Mouse (Mus musculus): Measurements from ENCODE around the gene Tesk1. TPM values are rescaled to one million over a fixed set of nuclear protein-coding genes. Genes with fewer than 3 reads are reported as not detected.
"Not testable (repeated sequence)": the region's sequence is repeated elsewhere in the genome, so short reads cannot be mapped to it uniquely, and the experiment has no call there.

Gene Tesk1
- polyA plus RNA-seq, 1 experiment from 2014 or later, result 0.15 TPM

DNA sequence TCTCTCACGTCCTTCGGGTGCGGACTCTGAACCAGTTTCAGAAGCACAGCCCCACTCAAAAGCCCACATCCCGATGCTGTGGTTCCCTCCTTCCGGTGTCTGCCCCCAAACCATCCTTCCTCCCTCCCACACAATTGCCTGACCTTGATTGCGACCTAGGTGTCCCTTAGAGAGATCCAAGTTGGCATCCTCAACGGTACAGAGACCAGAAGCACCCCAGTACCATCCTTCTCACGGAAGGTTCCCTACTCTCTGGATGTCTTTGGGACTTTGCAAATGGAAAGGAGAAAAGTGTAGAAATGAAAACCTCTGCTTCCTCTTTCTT is 36.8 kb downstream of the Tesk1 start:
- Histone ChIP-seq H3K36me3 (ENCODE audit: control insufficient read depth, insufficient read depth) (no peaks in the 10 kb centered on the region), H3K9ac (ENCODE audit: low read depth, low read length) (peak overlapping the region; percentile 59), H3K4me2 (ENCODE audit: low read depth, low read length) (peak overlapping the region; percentile 62), H3K4me3 (ENCODE audit: low read depth, low read length) (peak overlapping the region; percentile 54), H3K27ac (ENCODE audit: low read length) (no peak overlapping the region), H3K4me1 (ENCODE audit: control insufficient read depth, low read depth, low read length) (peaks cover 4% of the 10 kb centered on the region; the same call in 1 of the 2 replicates), H3K27me3 (ENCODE audit: control insufficient read depth, insufficient read depth, low read depth, low read length) (no peaks in the 10 kb centered on the region), H3K9me3 (replicated peaks; ENCODE audit: control insufficient read depth, low read length) (no peaks in the 10 kb centered on the region)
- WGBS (ENCODE audit: insufficient replicate concordance), result 24% methylated on average over 8 of the region's 8 CpGs
- ATAC-seq (ENCODE audit: low read depth), result no peak; the same call in 1 of the 2 replicates

DNA sequence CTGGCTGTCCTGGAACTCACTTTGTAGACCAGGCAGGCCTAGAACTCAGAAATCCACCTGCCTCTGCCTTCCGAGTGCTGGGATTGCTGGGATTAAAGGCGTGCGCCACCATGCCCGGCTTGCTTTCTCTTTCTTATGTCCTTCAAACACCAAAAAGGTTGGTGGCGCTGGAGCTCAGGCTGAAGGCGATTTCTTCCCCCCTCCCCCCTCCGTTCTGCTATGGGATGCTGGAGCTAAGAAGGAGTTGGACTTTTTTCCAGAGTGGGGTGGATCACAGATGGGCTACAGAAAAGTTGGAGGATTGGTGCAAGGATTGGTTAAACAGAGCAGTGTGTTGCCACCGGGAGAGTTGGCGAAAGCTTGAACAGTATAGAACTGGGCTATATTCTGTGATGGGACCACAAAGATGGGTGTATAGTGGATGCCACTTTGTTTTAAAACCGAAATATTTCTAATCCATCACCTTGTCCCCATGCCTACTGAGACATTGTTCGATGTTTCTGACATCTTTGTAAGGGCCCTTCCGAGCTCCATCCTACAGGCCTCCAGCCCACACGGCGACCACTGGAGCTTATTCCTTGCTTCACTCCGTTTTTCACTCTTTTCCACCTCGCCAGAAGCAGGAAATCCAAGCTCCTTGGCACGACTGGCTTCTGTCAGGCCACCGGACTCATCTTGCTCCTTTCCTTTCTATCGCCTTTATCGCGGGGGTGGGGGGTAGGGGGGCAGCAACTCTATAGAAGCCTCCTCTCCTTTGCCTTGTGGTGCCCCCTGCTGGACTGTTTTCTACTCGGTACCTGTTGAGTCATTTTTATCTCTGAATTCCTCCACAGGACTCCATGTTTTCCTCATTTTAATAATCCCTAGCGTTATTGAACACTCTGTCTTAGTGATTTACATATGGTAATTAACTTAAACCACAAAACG is 37.4 kb downstream of the Tesk1 start:
- H3K27me3 ChIP-seq (ENCODE audit: control insufficient read depth, insufficient read depth, low read depth, low read length), result no peaks in the 10 kb centered on the region
- no peak for ATAC-seq (ENCODE audit: low read depth)
- H3K4me3 ChIP-seq (ENCODE audit: low read depth, low read length), result no peak overlapping the region
- H3K36me3 ChIP-seq (ENCODE audit: control insufficient read depth, insufficient read depth), result no peaks in the 10 kb centered on the region
- no peaks in the 10 kb centered on the region for H3K9me3 ChIP-seq (replicated peaks; ENCODE audit: control insufficient read depth, low read length)
- no peak overlapping the region for H3K27ac ChIP-seq (ENCODE audit: low read length)
- peaks cover 4% of the 10 kb centered on the region; the same call in 1 of the 2 replicates for H3K4me1 ChIP-seq (ENCODE audit: control insufficient read depth, low read depth, low read length)
- WGBS (ENCODE audit: insufficient replicate concordance), result 38% methylated on average over 24 of the region's 24 CpGs
- no peak overlapping the region for H3K9ac ChIP-seq (ENCODE audit: low read depth, low read length)
- H3K4me2 ChIP-seq (ENCODE audit: low read depth, low read length), result peak overlapping the region; percentile 37

DNA sequence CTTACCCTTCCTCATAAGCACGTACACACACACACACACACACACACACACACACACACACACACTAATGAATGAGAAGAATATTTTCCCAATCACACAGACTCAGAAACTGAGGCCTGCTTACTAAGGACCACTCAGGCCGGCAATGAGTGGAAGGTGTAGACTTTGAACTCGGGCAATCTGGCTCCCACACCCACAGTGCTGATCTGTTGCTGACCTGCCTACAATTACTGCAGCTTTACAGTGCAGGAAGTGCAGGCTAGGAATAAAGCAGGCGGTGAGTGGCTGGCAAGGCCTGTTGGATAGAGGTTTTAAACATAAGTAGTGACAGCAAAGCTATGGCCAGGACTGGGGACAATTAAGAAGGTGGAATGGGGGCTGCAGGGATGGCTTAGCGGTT is 39.2 kb downstream of the Tesk1 start:
- ATAC-seq (ENCODE audit: low read depth), result no peak
- no peak overlapping the region for H3K4me3 ChIP-seq (ENCODE audit: low read depth, low read length)
- H3K27ac ChIP-seq (ENCODE audit: low read length), result no peak overlapping the region
- H3K9me3 ChIP-seq (replicated peaks; ENCODE audit: control insufficient read depth, low read length), result no peaks in the 10 kb centered on the region
- no peak overlapping the region for H3K9ac ChIP-seq (ENCODE audit: low read depth, low read length)
- no peak overlapping the region for H3K4me2 ChIP-seq (ENCODE audit: low read depth, low read length)
- peaks cover 4% of the 10 kb centered on the region; the same call in 1 of the 2 replicates for H3K4me1 ChIP-seq (ENCODE audit: control insufficient read depth, low read depth, low read length)
- H3K27me3 ChIP-seq (ENCODE audit: control insufficient read depth, insufficient read depth, low read depth, low read length), result no peaks in the 10 kb centered on the region
- H3K36me3 ChIP-seq (ENCODE audit: control insufficient read depth, insufficient read depth), result no peaks in the 10 kb centered on the region
- WGBS (ENCODE audit: insufficient replicate concordance), result 63% methylated on average over 5 of the region's 5 CpGs

DNA sequence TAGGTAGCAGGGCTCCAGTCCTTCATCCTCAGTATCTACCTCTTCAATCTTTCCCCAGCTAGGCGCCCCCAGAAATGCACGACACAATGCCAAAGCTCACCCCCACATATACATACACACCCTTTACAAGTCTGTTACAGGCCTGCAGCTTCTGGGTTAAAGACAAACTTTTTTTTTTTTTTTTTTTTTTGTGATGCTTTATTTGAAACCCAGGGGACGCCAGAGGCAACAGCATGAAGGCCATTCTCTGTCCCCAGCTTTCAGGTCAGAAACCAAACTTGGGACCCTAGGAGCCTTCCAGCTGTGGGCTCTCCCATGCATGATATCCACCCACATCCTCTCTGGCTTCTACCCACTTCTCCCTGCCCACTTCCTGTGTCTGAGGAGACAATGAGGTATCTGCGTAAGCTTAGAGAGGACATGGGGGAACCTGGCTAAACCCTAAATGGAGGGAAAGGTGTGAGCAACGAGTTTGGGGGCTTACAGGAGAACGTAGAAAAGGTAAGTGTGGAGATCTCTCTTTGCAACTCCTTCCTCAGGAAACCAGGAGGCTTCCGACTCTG is 40.2 kb downstream of the Tesk1 start:
- H3K4me2 ChIP-seq (ENCODE audit: low read depth, low read length), result no peak overlapping the region
- no peaks in the 10 kb centered on the region for H3K9me3 ChIP-seq (replicated peaks; ENCODE audit: control insufficient read depth, low read length)
- H3K4me1 ChIP-seq (ENCODE audit: control insufficient read depth, low read depth, low read length), result peaks cover 4% of the 10 kb centered on the region; the same call in 1 of the 2 replicates
- H3K36me3 ChIP-seq (ENCODE audit: control insufficient read depth, insufficient read depth), result no peaks in the 10 kb centered on the region
- H3K9ac ChIP-seq (ENCODE audit: low read depth, low read length), result no peak overlapping the region
- H3K27ac ChIP-seq (ENCODE audit: low read length), result no peak overlapping the region
- 31% methylated on average over 7 of the region's 7 CpGs for WGBS (ENCODE audit: insufficient replicate concordance)
- H3K4me3 ChIP-seq (ENCODE audit: low read depth, low read length), result no peak overlapping the region
- no peaks in the 10 kb centered on the region for H3K27me3 ChIP-seq (ENCODE audit: control insufficient read depth, insufficient read depth, low read depth, low read length)
- no peak for ATAC-seq (ENCODE audit: low read depth)

DNA sequence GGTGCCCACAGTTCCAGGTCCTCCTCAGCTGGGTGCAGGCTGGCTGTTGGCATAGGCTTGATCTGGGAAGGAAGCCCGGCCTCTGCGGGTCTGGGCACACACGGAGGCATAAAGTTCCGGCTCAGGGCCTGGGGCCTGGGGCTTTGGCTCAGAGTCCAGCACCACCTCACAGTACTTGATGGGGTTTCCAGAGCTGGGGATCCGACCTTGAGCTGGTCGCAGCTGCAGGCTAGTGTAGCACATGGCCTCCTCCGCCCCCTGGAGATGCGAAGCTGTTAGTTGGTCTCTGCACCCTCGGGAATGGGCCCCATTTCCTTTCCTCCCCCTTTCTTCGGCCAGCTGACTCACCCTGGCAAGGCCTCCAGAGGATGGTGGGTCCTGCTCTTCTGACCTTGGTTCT is 40.9 kb downstream of the Tesk1 start:
- 51% methylated on average over 10 of the region's 10 CpGs for WGBS (ENCODE audit: insufficient replicate concordance)
- no peak overlapping the region for H3K4me2 ChIP-seq (ENCODE audit: low read depth, low read length)
- ATAC-seq (ENCODE audit: low read depth), result no peak
- H3K9ac ChIP-seq (ENCODE audit: low read depth, low read length), result no peak overlapping the region
- H3K27me3 ChIP-seq (ENCODE audit: control insufficient read depth, insufficient read depth, low read depth, low read length), result no peaks in the 10 kb centered on the region
- no peaks in the 10 kb centered on the region for H3K36me3 ChIP-seq (ENCODE audit: control insufficient read depth, insufficient read depth)
- no peaks in the 10 kb centered on the region for H3K9me3 ChIP-seq (replicated peaks; ENCODE audit: control insufficient read depth, low read length)
- no peak overlapping the region for H3K4me3 ChIP-seq (ENCODE audit: low read depth, low read length)
- no peak overlapping the region for H3K27ac ChIP-seq (ENCODE audit: low read length)
- H3K4me1 ChIP-seq (ENCODE audit: control insufficient read depth, low read depth, low read length), result peaks cover 4% of the 10 kb centered on the region; the same call in 1 of the 2 replicates

DNA sequence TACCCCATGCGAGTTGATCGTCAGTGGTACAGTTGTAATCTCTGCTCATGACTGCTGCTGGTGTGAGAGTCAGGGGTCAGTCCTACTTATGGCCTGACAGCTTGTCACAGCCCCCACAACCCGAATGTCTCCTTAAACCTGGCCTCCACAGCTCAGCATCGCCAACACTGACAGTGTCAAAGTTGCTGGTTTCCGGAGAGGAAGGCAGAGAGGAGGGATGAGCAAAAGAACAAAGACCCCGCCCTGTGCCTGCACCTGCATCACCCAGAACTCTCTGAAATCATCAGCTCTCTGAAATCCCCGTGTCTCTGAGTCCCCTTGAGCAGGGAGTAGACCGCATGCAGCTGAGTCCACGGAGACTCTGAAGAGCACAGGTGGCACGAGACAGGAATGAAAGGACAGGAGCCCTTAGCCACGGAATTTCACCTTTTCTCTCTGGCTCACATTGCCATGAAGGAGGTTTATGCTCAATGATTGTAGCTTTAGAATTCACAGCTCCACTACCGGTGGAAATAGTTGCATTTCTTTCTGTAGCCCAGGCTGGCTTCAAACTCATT is 41.9 kb downstream of the Tesk1 start, which contains the start of gene Sit1:
Gene Sit1, minus strand, starts transcription at position 200 of the 557 bp plus-strand sequence.
- Histone ChIP-seq H3K27ac (ENCODE audit: low read length) (no peak within 1 kb of the TSS), H3K9me3 (replicated peaks; ENCODE audit: control insufficient read depth, low read length) (no peaks in the 10 kb centered on the region)

DNA sequence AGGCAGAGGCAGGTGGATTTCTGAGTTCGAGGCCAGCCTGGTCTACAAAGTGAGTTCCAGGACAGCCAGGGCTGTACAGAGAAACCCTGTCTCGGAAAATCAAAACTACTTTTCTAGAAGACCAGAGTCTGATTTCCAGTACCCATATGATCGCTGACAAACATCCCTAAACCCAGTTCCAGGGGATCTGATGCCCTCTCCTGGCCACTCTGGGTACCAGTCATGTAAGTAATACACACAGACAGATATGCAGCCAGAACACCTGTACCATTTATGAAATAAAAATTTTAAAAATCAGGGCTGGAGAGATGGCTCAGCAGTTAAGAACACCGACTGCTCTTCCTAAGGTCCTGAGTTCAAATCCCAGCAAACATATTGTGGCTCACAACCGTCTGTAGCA is 43.9 kb downstream of the Tesk1 start:
- H3K4me3 ChIP-seq (ENCODE audit: low read depth, low read length); H3K27ac ChIP-seq (ENCODE audit: low read length); H3K27me3 ChIP-seq (ENCODE audit: control insufficient read depth, insufficient read depth, low read depth, low read length); ATAC-seq (ENCODE audit: low read depth); H3K9me3 ChIP-seq (replicated peaks; ENCODE audit: control insufficient read depth, low read length); H3K4me1 ChIP-seq (ENCODE audit: control insufficient read depth, low read depth, low read length); H3K36me3 ChIP-seq (ENCODE audit: control insufficient read depth, insufficient read depth); H3K9ac ChIP-seq (ENCODE audit: low read depth, low read length); H3K4me2 ChIP-seq (ENCODE audit: low read depth, low read length): not testable (repeated sequence)
- WGBS (ENCODE audit: insufficient replicate concordance), result 74% methylated on average over 5 of the region's 5 CpGs

More for the DNA sequence above, 41.9 kb downstream of the Tesk1 start, which contains the start of gene Sit1:
- WGBS (ENCODE audit: insufficient replicate concordance), result 46% methylated on average over 12 of the region's 12 CpGs
- peaks cover under 1% of the 10 kb centered on the region; the same call in 1 of the 2 replicates for H3K4me1 ChIP-seq (ENCODE audit: control insufficient read depth, low read depth, low read length)
- H3K4me2 ChIP-seq (ENCODE audit: low read depth, low read length), result no peak within 1 kb of the TSS
- H3K9ac ChIP-seq (ENCODE audit: low read depth, low read length), result no peak within 1 kb of the TSS
- H3K4me3 ChIP-seq (ENCODE audit: low read depth, low read length), result no peak within 1 kb of the TSS
- H3K27me3 ChIP-seq (ENCODE audit: control insufficient read depth, insufficient read depth, low read depth, low read length), result no peaks in the 10 kb centered on the region
- H3K36me3 ChIP-seq (ENCODE audit: control insufficient read depth, insufficient read depth), result no peaks in the 10 kb centered on the region
- ATAC-seq (ENCODE audit: low read depth), result no peak

DNA sequence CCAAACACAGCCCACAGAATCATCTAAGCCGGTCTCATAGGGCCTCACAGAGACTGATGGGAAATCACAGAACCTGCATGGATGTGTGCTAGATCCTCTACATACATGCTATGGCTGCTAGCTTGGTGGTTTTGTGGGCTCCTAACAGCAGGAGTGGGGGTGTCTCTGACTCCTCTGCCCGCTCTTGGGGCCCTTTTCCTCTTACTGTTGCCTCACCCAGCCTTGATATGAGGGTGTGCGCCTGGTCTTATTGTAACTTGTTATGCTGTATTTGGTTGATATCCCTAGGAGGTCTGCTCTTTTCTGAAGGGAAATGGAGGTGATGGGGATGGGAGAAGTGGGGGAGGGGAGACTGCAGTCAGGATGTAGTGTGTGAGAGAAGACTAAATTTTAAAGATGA is 47.9 kb downstream of the Tesk1 start:
- no peak for ATAC-seq (ENCODE audit: low read depth)
- H3K4me3 ChIP-seq (ENCODE audit: low read depth, low read length), result no peak overlapping the region
- no peaks in the 10 kb centered on the region for H3K9me3 ChIP-seq (replicated peaks; ENCODE audit: control insufficient read depth, low read length)
- peaks cover 20% of the 10 kb centered on the region for H3K4me1 ChIP-seq (ENCODE audit: control insufficient read depth, low read depth, low read length)
- H3K27me3 ChIP-seq (ENCODE audit: control insufficient read depth, insufficient read depth, low read depth, low read length), result no peaks in the 10 kb centered on the region
- WGBS (ENCODE audit: insufficient replicate concordance), result 75% methylated on average over 3 of the region's 3 CpGs
- no peak overlapping the region for H3K27ac ChIP-seq (ENCODE audit: low read length)
- H3K36me3 ChIP-seq (ENCODE audit: control insufficient read depth, insufficient read depth), result no peaks in the 10 kb centered on the region
- no peak overlapping the region for H3K9ac ChIP-seq (ENCODE audit: low read depth, low read length)
- H3K4me2 ChIP-seq (ENCODE audit: low read depth, low read length), result no peak overlapping the region

DNA sequence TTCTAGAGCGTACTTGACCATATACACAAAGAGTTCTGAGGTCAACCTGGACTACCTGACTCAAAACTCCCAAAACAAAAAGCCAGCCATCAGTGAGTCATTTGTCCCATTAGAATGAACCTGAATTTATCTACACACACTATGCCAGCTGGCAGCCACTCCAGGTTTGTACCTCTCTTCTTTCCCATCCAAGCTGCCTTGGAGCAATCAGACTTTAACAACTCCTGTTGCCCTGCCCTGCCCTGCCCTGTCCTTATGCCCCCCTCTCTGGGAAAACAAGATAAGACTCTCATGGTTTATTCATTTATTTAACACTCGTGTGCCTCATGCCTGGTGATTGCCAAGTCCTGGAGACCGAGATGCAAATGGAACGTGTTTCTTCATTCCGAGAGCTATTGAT is 49.1 kb downstream of the Tesk1 start:
- Histone ChIP-seq H3K9me3 (replicated peaks; ENCODE audit: control insufficient read depth, low read length) (no peaks in the 10 kb centered on the region), H3K9ac (ENCODE audit: low read depth, low read length) (no peak overlapping the region), H3K4me3 (ENCODE audit: low read depth, low read length) (no peak overlapping the region), H3K27ac (ENCODE audit: low read length) (0 out of 2 replicates have a peak overlapping the region, but pooled peaks have one; percentile 19), H3K4me1 (ENCODE audit: control insufficient read depth, low read depth, low read length) (peaks cover 26% of the 10 kb centered on the region), H3K4me2 (ENCODE audit: low read depth, low read length) (peak overlapping the region; percentile 21; the same call in 1 of the 2 replicates), H3K36me3 (ENCODE audit: control insufficient read depth, insufficient read depth) (peaks cover 3% of the 10 kb centered on the region), H3K27me3 (ENCODE audit: control insufficient read depth, insufficient read depth, low read depth, low read length) (no peaks in the 10 kb centered on the region)
- ATAC-seq (ENCODE audit: low read depth), result no peak
- WGBS (ENCODE audit: insufficient replicate concordance), result 55% methylated on average over 5 of the region's 5 CpGs

All from liver, embryonic 16.5 days (tissue).